Mouse (Mus musculus): Measurements from ENCODE around the gene Chn1.

Chn1 gene

DNA sequence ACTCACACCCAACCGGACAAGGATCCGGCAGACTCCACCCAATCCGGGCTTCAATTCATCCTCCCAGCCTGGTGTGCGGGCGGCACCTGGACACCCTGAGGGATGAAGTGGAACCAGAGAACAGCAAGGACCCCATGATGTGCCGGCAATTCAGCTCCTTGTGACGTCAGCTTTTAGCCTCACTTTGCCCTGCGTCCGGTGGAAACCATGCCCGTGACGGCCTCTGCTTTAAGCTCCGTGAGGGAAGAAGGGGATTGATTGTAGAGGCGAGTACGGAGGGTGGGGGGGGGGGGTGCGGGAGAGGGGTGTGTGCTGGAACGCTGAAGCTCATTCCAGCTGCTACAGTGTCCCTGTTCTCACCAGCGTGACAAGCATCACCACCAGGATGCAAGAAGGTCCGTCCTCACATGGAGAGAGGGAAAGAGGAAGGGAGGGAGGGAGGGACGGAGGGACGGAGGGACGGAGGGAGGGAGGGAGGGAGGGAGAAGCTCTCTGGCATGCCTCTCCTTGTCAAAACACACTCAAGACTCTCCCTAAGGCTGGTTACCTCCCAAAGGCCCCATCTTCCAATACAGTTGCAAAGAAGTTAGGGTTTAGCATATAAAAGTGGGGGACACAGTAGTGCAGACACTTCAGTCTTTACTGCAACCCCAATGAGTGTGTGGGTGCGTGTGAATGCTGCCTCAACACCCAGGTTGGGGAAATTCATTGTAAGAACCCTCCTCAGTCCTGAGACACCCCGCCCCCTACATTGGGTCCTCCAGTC, 214.1 kb downstream of the Chn1 start:
- DNase-seq (ENCODE audit: extremely low spot score): peak; percentile 53
